Mouse (Mus musculus) hindbrain, embryonic 13.5 days (tissue): Measurements from ENCODE around the gene Bri3. TPM values are rescaled to one million over a fixed set of nuclear protein-coding genes. Genes with fewer than 3 reads are reported as not detected.

Experiments
- ATAC-seq: fragments of 200-750 bp; cut with Nextera tagmentation; 2 replicates; pipeline ENCODE4 v1.8.0; 2017; ENCODE audit warnings: moderate TSS enrichment; ENCODE audit not compliant: low FRiP score
- H3K27ac ChIP-seq: fragments of 300-500 bp; sonication (generic); 2 replicates; pipeline ENCODE4 v1.5.1; 2015; ENCODE audit warnings: inconsistent platforms, mild to moderate bottlenecking, moderate library complexity
- H3K27me3 ChIP-seq: fragments of 300-500 bp; sonication (generic); 2 replicates; pipeline ENCODE4 v1.6.1; 2015; ENCODE audit warnings: mild to moderate bottlenecking, inconsistent platforms
- H3K36me3 ChIP-seq: fragments of 300-500 bp; sonication (generic); 2 replicates; pipeline ENCODE4 v1.6.1; 2015; ENCODE audit warnings: mild to moderate bottlenecking, inconsistent platforms
- H3K4me1 ChIP-seq: fragments of 300-500 bp; sonication (generic); replicated peaks from 2 replicates; pipeline ENCODE4 v1.6.1; 2015; ENCODE audit warnings: inconsistent platforms
- H3K4me2 ChIP-seq: fragments of 300-500 bp; sonication (generic); 2 replicates; pipeline ENCODE4 v1.6.1; 2015; ENCODE audit warnings: inconsistent platforms, mild to moderate bottlenecking, moderate library complexity
- H3K4me3 ChIP-seq: fragments of 300-500 bp; sonication (generic); 2 replicates; pipeline ENCODE4 v1.5.1; 2015; ENCODE audit warnings: mild to moderate bottlenecking, inconsistent platforms
- H3K9ac ChIP-seq: fragments of 300-500 bp; sonication (generic); 2 replicates; pipeline ENCODE4 v1.6.1; 2015; ENCODE audit warnings: mild to moderate bottlenecking, inconsistent platforms
- H3K9me3 ChIP-seq: fragments of 300-500 bp; sonication (generic); 2 replicates; pipeline ENCODE4 v1.6.1; 2016; ENCODE audit warnings: inconsistent platforms
- WGBS: fragments of 180-500 bp; shearing (Covaris S2); methylation state at CpG from one replicate; pipeline ENCODE4 v1.1.7; 2015; 5-methylcytosine and 5-hydroxymethylcytosine counted together
- polyA plus RNA-seq: library from polyadenylated mRNA; unstranded; fragments of >200 nt; fragmentation: Nextera tagmentation; extraction: Ambion mirVana; gene quantifications from 2 replicates; pipeline ENCODE4 v1.2.1, GENCODE M21; 2015

The Bri3 gene
- polyA plus RNA-seq, 1 experiment from 2014 or later: 116 TPM

GRCm38 (mm10) chr5:144256888-144257287 is 12.7 kb downstream of the Bri3 start:
- 33% methylated on average over 1 of the region's 1 CpGs for WGBS
- Histone ChIP-seq H3K9ac (peak overlapping the region; percentile 98), H3K27me3 (no peaks in the 10 kb centered on the region), H3K4me3 (peak overlapping the region; percentile 100), H3K9me3 (no peaks in the 10 kb centered on the region), H3K4me2 (peak overlapping the region; percentile 84), H3K4me1 (peaks cover 65% of the 10 kb centered on the region), H3K36me3 (peaks cover 22% of the 10 kb centered on the region), H3K27ac (peak overlapping the region; percentile 87)
- ATAC-seq: no peak

- H3K9me3 ChIP-seq: no peaks in the 10 kb centered on the region
- no peak for ATAC-seq
- peaks cover 27% of the 10 kb centered on the region for H3K36me3 ChIP-seq
- H3K27me3 ChIP-seq: no peaks in the 10 kb centered on the region
- H3K9ac ChIP-seq: peak overlapping the region; percentile 98
- 87% methylated on average over 3 of the region's 3 CpGs for WGBS
- H3K4me3 ChIP-seq: peak overlapping the region; percentile 100
- H3K27ac ChIP-seq: no peak overlapping the region
- peaks cover 69% of the 10 kb centered on the region for H3K4me1 ChIP-seq
- H3K4me2 ChIP-seq: peak overlapping the region; percentile 84
Measured at GRCm38 (mm10) chr5:144257451-144258110, 13.3 kb downstream of the Bri3 start.

DNA sequence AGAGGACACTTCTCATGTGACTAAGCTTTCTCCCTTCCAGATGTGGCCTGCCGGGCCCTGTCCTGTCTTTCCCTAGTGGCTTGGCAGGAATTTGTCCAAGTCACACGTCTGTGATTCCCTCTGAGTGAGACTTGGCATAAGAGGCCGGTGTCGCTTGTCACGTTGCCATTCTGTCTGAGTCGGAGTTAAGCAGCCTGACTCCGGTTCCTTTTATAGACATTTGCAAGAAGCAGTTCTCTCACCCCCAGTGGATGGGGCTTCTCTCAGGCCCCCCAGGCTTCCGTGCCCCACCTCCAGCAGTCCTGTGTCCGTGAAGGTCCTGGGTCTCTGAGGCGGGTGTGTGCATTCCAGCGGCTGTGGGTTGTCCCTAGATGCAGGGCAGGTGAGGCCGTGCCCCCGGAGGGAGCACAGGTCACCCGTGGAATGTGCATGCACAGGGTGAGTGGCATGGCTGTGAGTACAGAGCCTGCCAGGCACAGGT is 13.9 kb downstream of the Bri3 start:
- ATAC-seq: no peak
- Histone ChIP-seq H3K4me2 (peak overlapping the region; percentile 84), H3K4me3 (peak overlapping the region; percentile 100), H3K27ac (no peak overlapping the region), H3K36me3 (peaks cover 30% of the 10 kb centered on the region), H3K9ac (peak overlapping the region; percentile 98), H3K27me3 (no peaks in the 10 kb centered on the region), H3K9me3 (no peaks in the 10 kb centered on the region), H3K4me1 (peaks cover 73% of the 10 kb centered on the region)
- WGBS: 33% methylated on average over 14 of the region's 14 CpGs

GRCm38 (mm10) chr5:144258687-144259086 is 14.4 kb downstream of the Bri3 start:
- Histone ChIP-seq H3K27ac (no peak overlapping the region), H3K4me3 (peak overlapping the region; percentile 100), H3K27me3 (no peaks in the 10 kb centered on the region), H3K4me2 (peak overlapping the region; percentile 84), H3K9ac (peak overlapping the region; percentile 98), H3K36me3 (peaks cover 35% of the 10 kb centered on the region), H3K9me3 (no peaks in the 10 kb centered on the region), H3K4me1 (peaks cover 78% of the 10 kb centered on the region)
- ATAC-seq: no peak
- 15% methylated on average over 2 of the region's 2 CpGs for WGBS

- peaks cover 38% of the 10 kb centered on the region for H3K36me3 ChIP-seq
- H3K27ac ChIP-seq: no peak overlapping the region
- WGBS: 74% methylated on average over 6 of the region's 6 CpGs
- H3K9ac ChIP-seq: peak overlapping the region; percentile 98
- H3K4me2 ChIP-seq: peak overlapping the region; percentile 84
- H3K9me3 ChIP-seq: no peaks in the 10 kb centered on the region
- ATAC-seq: no peak
- H3K27me3 ChIP-seq: no peaks in the 10 kb centered on the region
- peaks cover 76% of the 10 kb centered on the region for H3K4me1 ChIP-seq
- H3K4me3 ChIP-seq: peak overlapping the region; percentile 100; the same call in 1 of the 2 replicates
Measured at GRCm38 (mm10) chr5:144259228-144259627, 15.0 kb downstream of the Bri3 start.

- Histone ChIP-seq H3K9me3 (no peaks in the 10 kb centered on the region), H3K9ac (no peak overlapping the region), H3K27ac (no peak overlapping the region), H3K27me3 (no peaks in the 10 kb centered on the region), H3K36me3 (peaks cover 48% of the 10 kb centered on the region), H3K4me2 (no peak overlapping the region), H3K4me3 (no peak overlapping the region), H3K4me1 (peaks cover 70% of the 10 kb centered on the region)
- no peak for ATAC-seq
- WGBS: 82% methylated on average over 8 of the region's 8 CpGs
Measured at GRCm38 (mm10) chr5:144260464-144260863, 16.2 kb downstream of the Bri3 start.

GRCm38 (mm10) chr5:144261309-144261708 is 17.1 kb downstream of the Bri3 start:
- H3K27me3 ChIP-seq: no peaks in the 10 kb centered on the region
- no peak overlapping the region for H3K4me3 ChIP-seq
- H3K9me3 ChIP-seq: no peaks in the 10 kb centered on the region
- 85% methylated on average over 9 of the region's 9 CpGs for WGBS
- peaks cover 51% of the 10 kb centered on the region for H3K36me3 ChIP-seq
- H3K9ac ChIP-seq: no peak overlapping the region
- H3K4me2 ChIP-seq: no peak overlapping the region
- ATAC-seq: no peak
- no peak overlapping the region for H3K27ac ChIP-seq
- H3K4me1 ChIP-seq: peaks cover 67% of the 10 kb centered on the region

DNA sequence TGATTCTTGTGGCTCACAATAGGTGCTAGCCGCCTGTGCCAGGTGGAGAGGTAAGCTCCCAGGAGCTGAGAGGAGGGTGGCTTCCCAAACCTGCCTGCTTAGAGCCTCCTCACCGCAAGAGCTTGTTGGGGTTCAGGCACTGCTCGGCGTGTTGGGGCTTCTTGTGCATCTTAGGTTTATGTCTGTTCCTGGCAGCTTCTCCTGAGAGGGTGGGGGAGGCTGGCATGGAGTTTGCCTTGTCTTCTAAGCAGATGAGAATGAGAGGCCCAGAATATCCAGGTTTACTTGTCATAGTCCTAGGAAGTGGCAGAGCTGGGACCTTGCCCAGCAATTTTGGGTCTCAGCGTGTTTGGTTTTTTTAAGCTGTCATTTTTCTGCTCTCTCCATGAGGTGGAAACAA is 17.6 kb downstream of the Bri3 start:
- ATAC-seq: no peak
- no peak overlapping the region for H3K4me3 ChIP-seq
- H3K4me1 ChIP-seq: peaks cover 62% of the 10 kb centered on the region
- no peak overlapping the region for H3K4me2 ChIP-seq
- H3K9ac ChIP-seq: no peak overlapping the region
- no peaks in the 10 kb centered on the region for H3K9me3 ChIP-seq
- H3K27me3 ChIP-seq: no peaks in the 10 kb centered on the region
- H3K36me3 ChIP-seq: peaks cover 56% of the 10 kb centered on the region
- WGBS: 94% methylated on average over 5 of the region's 5 CpGs
- no peak overlapping the region for H3K27ac ChIP-seq

- peaks cover 53% of the 10 kb centered on the region for H3K4me1 ChIP-seq
- H3K27me3 ChIP-seq: no peaks in the 10 kb centered on the region
- H3K4me2 ChIP-seq: no peak overlapping the region
- no peak overlapping the region for H3K27ac ChIP-seq
- WGBS: 86% methylated on average over 9 of the region's 9 CpGs
- H3K36me3 ChIP-seq: peaks cover 62% of the 10 kb centered on the region
- no peak overlapping the region for H3K4me3 ChIP-seq
- H3K9me3 ChIP-seq: no peaks in the 10 kb centered on the region
- ATAC-seq: no peak
- H3K9ac ChIP-seq: no peak overlapping the region
Measured at GRCm38 (mm10) chr5:144263082-144263481, 18.8 kb downstream of the Bri3 start.

- 88% methylated on average over 13 of the region's 13 CpGs for WGBS
- H3K4me1 ChIP-seq: peaks cover 50% of the 10 kb centered on the region
- ATAC-seq: no peak
Measured at GRCm38 (mm10) chr5:144263496-144263895, 19.3 kb downstream of the Bri3 start.

DNA sequence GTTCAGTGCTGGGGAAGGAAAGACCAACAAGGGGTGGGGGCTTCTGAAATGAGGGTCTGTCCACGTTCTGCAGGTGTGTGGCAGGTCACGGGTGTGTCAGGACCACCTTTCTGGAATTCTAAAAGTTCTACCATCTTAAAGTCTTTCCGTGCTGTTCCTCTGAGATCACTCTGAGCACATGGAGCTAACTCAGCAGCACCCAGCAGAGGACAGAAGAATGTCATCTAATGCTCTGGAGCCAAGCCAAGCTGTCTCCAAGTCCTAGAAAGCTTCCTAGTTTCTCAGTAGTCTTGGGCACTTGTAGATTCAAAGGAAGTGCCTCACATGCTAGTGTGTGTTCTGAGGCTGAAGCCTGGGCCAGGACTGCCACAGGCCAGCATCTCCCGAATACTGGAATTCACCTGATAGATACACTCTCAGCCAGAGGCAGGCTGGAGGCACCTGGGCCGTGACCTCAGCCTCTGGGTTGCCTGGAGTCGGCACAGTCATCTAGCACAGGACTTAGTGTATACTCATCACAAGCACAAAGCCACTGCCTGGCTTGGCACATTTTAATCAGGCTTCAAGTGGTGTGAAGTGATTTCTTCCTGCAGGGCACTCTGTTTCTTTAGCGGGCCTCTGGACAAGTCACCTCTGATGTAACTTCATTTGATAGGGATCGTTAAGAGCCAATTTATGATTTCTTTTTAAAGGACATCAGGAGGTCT is 23.5 kb downstream of the Bri3 start:
- 77% methylated on average over 8 of the region's 8 CpGs for WGBS
- peaks cover 43% of the 10 kb centered on the region for H3K36me3 ChIP-seq
- peaks cover 14% of the 10 kb centered on the region; the same call in 1 of the 2 replicates for H3K4me1 ChIP-seq
- ATAC-seq: no peak
- H3K27ac ChIP-seq: no peak overlapping the region
- H3K9ac ChIP-seq: no peak overlapping the region
- no peaks in the 10 kb centered on the region for H3K9me3 ChIP-seq
- no peaks in the 10 kb centered on the region for H3K27me3 ChIP-seq
- no peak overlapping the region for H3K4me2 ChIP-seq
- H3K4me3 ChIP-seq: no peak overlapping the region

More at GRCm38 (mm10) chr5:144263496-144263895, 19.3 kb downstream of the Bri3 start:
- Histone ChIP-seq H3K27me3 (no peaks in the 10 kb centered on the region), H3K27ac (no peak overlapping the region), H3K36me3 (peaks cover 66% of the 10 kb centered on the region), H3K9me3 (no peaks in the 10 kb centered on the region), H3K9ac (no peak overlapping the region), H3K4me3 (no peak overlapping the region), H3K4me2 (no peak overlapping the region)

GRCm38 (mm10) chr5:144269926-144270325 is 25.7 kb downstream of the Bri3 start:
- Histone ChIP-seq H3K4me2 (no peak overlapping the region), H3K4me1 (0 out of 2 replicates have a peak, but pooled peaks cover 6% of the 10 kb centered on the region), H3K36me3 (peaks cover 25% of the 10 kb centered on the region), H3K9ac (no peak overlapping the region), H3K27me3 (no peaks in the 10 kb centered on the region), H3K27ac (no peak overlapping the region), H3K4me3 (no peak overlapping the region), H3K9me3 (no peaks in the 10 kb centered on the region)
- WGBS: 92% methylated on average over 7 of the region's 7 CpGs
- ATAC-seq: no peak
